Mouse (Mus musculus) myocyte (in vitro differentiated cells): ENCODE data around the gene 4931423N10Rik. TPM values are rescaled to one million over a fixed set of nuclear protein-coding genes. Genes with fewer than 3 reads are reported as not detected.
A peak's percentile ranks its signal among the peaks of the same experiment; 100 is the strongest.
"Not testable (repeated sequence)": the region's sequence is repeated elsewhere in the genome, so short reads cannot be mapped to it uniquely, and the experiment has no call there.

Experiments used
- H3K27me3 ChIP-seq: one replicate; pipeline ENCODE4 v1.6.1; 2011; ENCODE audit not compliant: control insufficient read depth, insufficient read depth, insufficient read length
- H3K36me3 ChIP-seq: one replicate; pipeline ENCODE4 v1.6.1; 2011; ENCODE audit not compliant: control insufficient read depth, insufficient read depth
- H3K4me2 ChIP-seq: one replicate; pipeline ENCODE4 v1.6.1; 2011; ENCODE audit warnings: low read depth, control low read depth
- H3K4me3 ChIP-seq: one replicate; pipeline ENCODE4 v1.5.1; 2011; ENCODE audit warnings: mild to moderate bottlenecking, control low read depth, moderate library complexity
- H3K79me2 ChIP-seq: one replicate; pipeline ENCODE4 v1.6.1; 2011; ENCODE audit not compliant: control insufficient read depth, insufficient read depth
- H3ac ChIP-seq: one replicate; pipeline ENCODE4 v1.6.1; 2011; ENCODE audit not compliant: control insufficient read depth, insufficient read length
- CEBPB ChIP-seq: IDR thresholded peaks from 2 replicates; pipeline ENCODE4 v1.6.1; 2011; ENCODE audit warnings: mild to moderate bottlenecking, moderate library complexity; ENCODE audit not compliant: poor library complexity, insufficient read depth, severe bottlenecking
- E2F4 ChIP-seq: IDR thresholded peaks from one replicate; pipeline ENCODE4 v1.6.1; 2011; ENCODE audit warnings: mild to moderate bottlenecking, control low read depth, moderate library complexity; ENCODE audit not compliant: insufficient read depth
- MAX ChIP-seq: IDR thresholded peaks from one replicate; pipeline ENCODE4 v1.6.1; 2011; ENCODE audit warnings: low read depth, mild to moderate bottlenecking, control low read depth
- MYOD1 ChIP-seq, 3 experiments: IDR thresholded peaks; one replicate each; pipeline ENCODE4 v1.6.1; 2011; ENCODE audit warnings: control low read depth in 2 of 3, low read depth in 2 of 3, mild to moderate bottlenecking in 2 of 3, moderate library complexity in 1 of 3; ENCODE audit not compliant: insufficient read length in 2 of 3, control insufficient read depth in 1 of 3
- MYOG ChIP-seq, 3 experiments: IDR thresholded peaks; one replicate each; pipeline ENCODE4 v1.6.1; 2011; ENCODE audit warnings: control low read depth in 2 of 3, low read depth in 2 of 3, mild to moderate bottlenecking in 2 of 3; ENCODE audit not compliant: insufficient read length in 2 of 3, control insufficient read depth in 1 of 3, insufficient read depth in 1 of 3
- POLR2A ChIP-seq: IDR thresholded peaks from one replicate; pipeline ENCODE4 v1.6.1; 2011; ENCODE audit warnings: low read depth, mild to moderate bottlenecking, control low read depth, moderate library complexity; ENCODE audit not compliant: insufficient read length
- POLR2AphosphoS2 ChIP-seq: IDR thresholded peaks from one replicate; pipeline ENCODE4 v1.6.1; 2011; ENCODE audit warnings: low read depth, control low read depth; ENCODE audit not compliant: insufficient read length
- REST ChIP-seq: IDR thresholded peaks from one replicate; pipeline ENCODE4 v1.6.1; 2011; ENCODE audit warnings: mild to moderate bottlenecking, control low read depth, moderate library complexity; ENCODE audit not compliant: insufficient read depth, insufficient read length
- SRF ChIP-seq: IDR thresholded peaks from one replicate; pipeline ENCODE4 v1.6.1; 2011; ENCODE audit warnings: low read depth; ENCODE audit not compliant: control insufficient read depth, insufficient read length
- TCF12 ChIP-seq: IDR thresholded peaks from one replicate; pipeline ENCODE4 v1.6.1; 2011; ENCODE audit warnings: mild to moderate bottlenecking, control low read depth; ENCODE audit not compliant: poor library complexity, insufficient read depth, severe bottlenecking
- TCF3 ChIP-seq: IDR thresholded peaks from one replicate; pipeline ENCODE4 v1.6.1; 2011; ENCODE audit warnings: low read depth, control low read depth; ENCODE audit not compliant: insufficient read length
- USF1 ChIP-seq: IDR thresholded peaks from one replicate; pipeline ENCODE4 v1.6.1; 2011; ENCODE audit warnings: low read depth, mild to moderate bottlenecking, control low read depth, moderate library complexity
- polyA plus RNA-seq: library from polyadenylated mRNA; unstranded; fragments of >200 nt; fragmentation: generic; extraction: Trizol; gene quantifications from one replicate; pipeline ENCODE4 v1.2.1, GENCODE M21; 2012; ENCODE audit warnings: missing spikeins

4931423N10Rik gene
- polyA plus RNA-seq, 1 experiment: not detected

DNA sequence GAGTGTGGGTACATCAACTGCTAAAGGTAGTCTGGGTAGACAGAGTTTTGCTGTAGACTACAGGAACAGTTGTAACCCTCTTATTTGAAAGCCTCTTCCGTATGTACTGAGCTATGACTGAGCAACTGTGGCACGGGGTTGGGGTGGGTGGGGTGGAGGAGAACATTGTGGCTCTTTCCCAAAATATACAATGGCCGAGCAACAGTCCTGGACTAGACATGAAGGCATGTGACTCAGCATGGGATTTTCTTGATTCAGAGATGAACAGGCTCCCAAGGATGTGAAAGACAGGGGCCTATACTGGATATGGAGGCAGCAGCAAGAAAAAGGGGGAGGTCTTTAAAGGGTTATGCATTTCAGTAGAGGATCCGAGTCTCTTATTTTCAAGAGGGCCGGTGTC is 6.4 kb downstream of the 4931423N10Rik start:
- H3ac ChIP-seq: no peak overlapping the region
- no peaks in the 10 kb centered on the region for H3K27me3 ChIP-seq
- H3K79me2 ChIP-seq: no peaks in the 10 kb centered on the region
- no peaks in the 10 kb centered on the region for H3K36me3 ChIP-seq
- TF ChIP-seq TCF3 (no peak), MYOG (IDR thresholded peaks at IDR 0.05; ENCODE audit: control insufficient read depth in 1 of 3, insufficient read depth in 1 of 3, insufficient read length in 2 of 3, low read depth in 2 of 3) (no peak)
- H3K4me2 ChIP-seq: peak overlapping the region; percentile 32
- H3K4me3 ChIP-seq: no peak overlapping the region

- H3K36me3 ChIP-seq: no peaks in the 10 kb centered on the region
- H3K4me3 ChIP-seq: no peak overlapping the region
- H3ac ChIP-seq: no peak overlapping the region
- H3K4me2 ChIP-seq: no peak overlapping the region
- TF ChIP-seq MAX (no peak), MYOG (IDR thresholded peaks at IDR 0.05; ENCODE audit: control insufficient read depth in 1 of 3, insufficient read depth in 1 of 3, insufficient read length in 2 of 3, low read depth in 2 of 3) (no peak), SRF (no peak), TCF12 (no peak), USF1 (no peak), CEBPB (no peak), MYOD1 (IDR thresholded peaks at IDR 0.05; ENCODE audit: control insufficient read depth in 1 of 3, insufficient read length in 2 of 3, low read depth in 2 of 3) (no peak), POLR2A (no peak), E2F4 (no peak), REST (no peak), POLR2AphosphoS2 (no peak)
- H3K27me3 ChIP-seq: peaks cover 4% of the 10 kb centered on the region
- no peaks in the 10 kb centered on the region for H3K79me2 ChIP-seq
Measured at GRCm38 (mm10) chr2:23225199-23225598, 17.9 kb downstream of the 4931423N10Rik start.

DNA sequence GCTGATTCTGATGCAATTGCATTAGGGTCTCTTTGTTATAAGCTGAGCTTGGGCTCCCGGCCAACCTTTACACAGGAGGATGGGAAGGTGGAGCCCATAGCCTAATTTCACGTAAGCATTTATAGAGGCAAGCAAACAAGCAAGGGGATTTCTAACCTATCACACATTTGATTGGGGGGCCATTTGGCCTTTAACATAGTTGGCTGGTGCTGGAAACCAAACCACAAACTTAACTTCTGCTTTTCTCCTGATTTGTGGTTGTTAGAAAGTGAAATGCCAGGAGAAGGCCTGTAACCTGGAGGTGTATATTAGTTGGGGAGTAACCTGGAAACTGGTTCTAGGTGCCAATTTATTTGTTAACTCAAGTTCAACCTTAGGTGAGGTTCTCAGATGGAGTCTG is 21.2 kb downstream of the 4931423N10Rik start:
- Histone ChIP-seq H3ac (no peak overlapping the region), H3K4me3 (no peak overlapping the region), H3K36me3 (no peaks in the 10 kb centered on the region), H3K79me2 (no peaks in the 10 kb centered on the region), H3K27me3 (peaks cover 4% of the 10 kb centered on the region), H3K4me2 (no peak overlapping the region)
- TF ChIP-seq MYOG (IDR thresholded peaks at IDR 0.05; ENCODE audit: control insufficient read depth in 1 of 3, insufficient read depth in 1 of 3, insufficient read length in 2 of 3, low read depth in 2 of 3) (no peak), REST (no peak), TCF3 (no peak), POLR2AphosphoS2 (no peak), MAX (no peak), CEBPB (no peak), USF1 (no peak), E2F4 (no peak), SRF (no peak), TCF12 (no peak), MYOD1 (IDR thresholded peaks at IDR 0.05; ENCODE audit: control insufficient read depth in 1 of 3, insufficient read length in 2 of 3, low read depth in 2 of 3) (no peak), POLR2A (no peak)

GRCm38 (mm10) chr2:23234065-23234773 is 26.9 kb downstream of the 4931423N10Rik start:
- Histone ChIP-seq H3K4me3 (no peak overlapping the region), H3ac (no peak overlapping the region), H3K4me2 (no peak overlapping the region), H3K79me2 (no peaks in the 10 kb centered on the region), H3K27me3 (no peaks in the 10 kb centered on the region), H3K36me3 (no peaks in the 10 kb centered on the region)
- no peak for TF ChIP-seq E2F4
- no peak for TF ChIP-seq TCF3
- TF ChIP-seq TCF12: no peak
- TF ChIP-seq POLR2A: no peak
- TF ChIP-seq USF1: no peak
- no peak for TF ChIP-seq SRF
- no peak for TF ChIP-seq MAX
- TF ChIP-seq CEBPB: no peak
- TF ChIP-seq POLR2AphosphoS2: no peak
- TF ChIP-seq MYOG (IDR thresholded peaks at IDR 0.05; ENCODE audit: control insufficient read depth in 1 of 3, insufficient read depth in 1 of 3, insufficient read length in 2 of 3, low read depth in 2 of 3): no peak
- TF ChIP-seq REST: no peak
- no peak for TF ChIP-seq MYOD1 (IDR thresholded peaks at IDR 0.05; ENCODE audit: control insufficient read depth in 1 of 3, insufficient read length in 2 of 3, low read depth in 2 of 3)

GRCm38 (mm10) chr2:23290991-23291390 is 83.7 kb downstream of the 4931423N10Rik start:
- H3K27me3 ChIP-seq, H3K79me2 ChIP-seq, H3K36me3 ChIP-seq, H3K4me2 ChIP-seq, H3K4me3 ChIP-seq, H3ac ChIP-seq: not testable (repeated sequence)
- TF ChIP-seq REST: peak; percentile 46
